Mouse (Mus musculus) left cerebral cortex, adult 11 months (tissue): ENCODE results near the gene Agap1.

Experiments
- DNase-seq: peaks from one replicate; pipeline ENCODE4 v3.0.0; 2022; ENCODE audit warnings: low spot score

Gene Agap1

DNA sequence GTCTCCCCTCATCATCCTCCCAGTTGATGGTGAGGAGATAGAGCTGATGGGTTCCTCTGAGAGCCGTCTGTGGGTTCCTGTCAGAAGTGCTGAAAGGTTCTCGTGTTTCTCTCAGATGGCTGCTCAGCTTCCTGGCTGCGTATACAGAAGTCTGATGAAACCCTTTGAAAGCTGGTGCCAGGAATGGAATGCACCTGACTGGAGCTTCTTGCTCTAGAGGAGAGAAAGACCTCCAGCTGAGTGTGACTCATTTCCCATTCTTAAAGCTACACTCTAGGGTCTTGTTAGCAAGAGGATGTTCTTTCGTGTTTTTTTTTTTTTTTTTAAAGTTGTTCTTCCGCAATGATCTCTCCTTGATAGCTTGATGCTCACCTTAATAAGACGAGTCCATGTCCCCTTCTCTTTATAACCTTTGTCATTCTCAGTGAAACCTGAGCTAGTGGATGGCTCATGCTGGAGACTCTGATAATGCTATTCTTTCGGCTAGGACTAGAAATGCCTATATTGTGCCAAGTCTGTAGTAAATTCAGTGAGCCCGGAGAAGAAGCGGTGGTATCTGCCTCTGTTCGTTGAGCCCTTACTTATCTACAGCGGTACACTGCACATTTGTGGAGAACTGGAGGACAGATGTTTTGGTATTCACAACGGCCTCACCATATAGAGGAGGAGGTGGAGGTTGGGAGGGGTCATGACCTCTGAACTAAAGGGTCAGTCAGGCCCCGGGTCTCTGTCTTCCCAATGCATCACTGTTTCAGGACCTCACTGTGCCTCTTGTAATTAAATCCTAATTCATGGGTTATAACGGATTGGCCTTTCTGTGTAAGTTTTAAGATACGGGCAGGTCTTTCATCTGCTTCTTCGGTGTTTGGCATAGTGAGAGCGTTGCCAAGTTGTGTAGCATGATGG lies 2.8 kb downstream of the Agap1 start:
- no peak for DNase-seq

DNA sequence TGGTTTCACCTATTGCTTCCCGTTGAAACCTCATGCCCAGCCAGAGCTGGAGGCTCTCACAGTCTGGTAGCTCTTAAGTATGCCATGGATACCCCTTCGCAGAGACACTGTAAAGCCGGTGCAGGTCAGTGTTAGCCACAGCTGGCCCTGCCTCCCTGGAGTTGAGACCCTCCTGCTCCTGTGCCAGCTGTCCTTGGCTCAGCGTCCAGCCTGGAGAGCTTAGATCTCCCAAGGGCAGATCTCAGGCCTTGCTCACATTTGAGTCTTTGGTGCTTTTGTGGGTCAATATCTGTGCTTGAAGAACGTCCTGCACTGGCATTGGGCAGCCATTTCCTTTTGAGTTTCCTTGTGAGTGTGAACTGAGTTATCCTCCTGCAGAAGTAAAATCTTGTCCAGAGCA lies 7.3 kb downstream of the Agap1 start:
- DNase-seq: no peak

DNA sequence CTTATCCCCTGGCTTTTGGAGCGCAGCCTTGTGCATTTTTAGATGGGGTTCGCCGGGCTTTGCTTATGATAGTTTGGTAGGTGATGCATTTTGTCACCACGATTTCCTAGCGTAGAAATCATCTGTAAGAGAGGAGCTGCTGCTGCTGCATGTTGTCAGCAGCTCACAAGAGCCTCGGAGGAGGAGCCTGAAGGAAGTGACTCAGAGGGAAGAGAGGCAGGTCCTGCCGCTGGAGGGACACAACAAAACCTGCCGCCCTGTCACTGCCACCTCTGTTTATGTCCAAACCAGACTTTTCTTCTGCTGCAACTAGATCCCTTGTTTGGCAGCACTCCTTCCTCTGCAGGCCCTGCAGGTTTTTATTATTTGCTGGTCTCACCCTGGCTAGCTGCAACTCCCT lies 8.5 kb downstream of the Agap1 start:
- no peak for DNase-seq

DNA sequence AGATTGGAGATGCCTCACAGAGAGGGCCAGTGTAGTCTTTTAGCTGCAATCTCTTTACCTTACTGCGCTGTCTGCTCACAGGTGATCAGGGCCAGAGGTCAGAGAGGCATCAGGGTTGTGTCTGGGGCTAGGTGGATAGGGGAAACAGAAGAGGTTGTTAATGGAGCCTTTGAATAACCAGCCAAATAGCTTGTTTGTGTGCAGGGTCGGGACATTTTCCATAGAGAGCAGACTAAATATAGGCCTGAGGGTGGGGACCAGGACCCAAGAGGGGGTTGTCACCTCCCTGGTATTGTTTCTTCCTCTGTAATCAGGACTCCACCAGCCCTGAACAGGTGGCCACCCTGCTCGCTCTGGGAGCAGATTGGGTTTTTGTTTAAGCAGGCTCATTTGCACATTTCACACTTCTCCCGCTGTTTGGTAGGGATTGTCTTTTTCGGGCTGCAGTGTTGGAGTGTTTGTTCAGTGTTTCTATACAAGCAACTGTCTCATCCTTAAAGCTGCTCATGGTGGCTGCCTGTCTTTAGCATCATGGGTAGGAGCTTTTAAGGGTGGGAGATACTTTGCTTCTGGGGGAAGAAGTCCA lies 10.9 kb downstream of the Agap1 start:
- DNase-seq: no peak

DNA sequence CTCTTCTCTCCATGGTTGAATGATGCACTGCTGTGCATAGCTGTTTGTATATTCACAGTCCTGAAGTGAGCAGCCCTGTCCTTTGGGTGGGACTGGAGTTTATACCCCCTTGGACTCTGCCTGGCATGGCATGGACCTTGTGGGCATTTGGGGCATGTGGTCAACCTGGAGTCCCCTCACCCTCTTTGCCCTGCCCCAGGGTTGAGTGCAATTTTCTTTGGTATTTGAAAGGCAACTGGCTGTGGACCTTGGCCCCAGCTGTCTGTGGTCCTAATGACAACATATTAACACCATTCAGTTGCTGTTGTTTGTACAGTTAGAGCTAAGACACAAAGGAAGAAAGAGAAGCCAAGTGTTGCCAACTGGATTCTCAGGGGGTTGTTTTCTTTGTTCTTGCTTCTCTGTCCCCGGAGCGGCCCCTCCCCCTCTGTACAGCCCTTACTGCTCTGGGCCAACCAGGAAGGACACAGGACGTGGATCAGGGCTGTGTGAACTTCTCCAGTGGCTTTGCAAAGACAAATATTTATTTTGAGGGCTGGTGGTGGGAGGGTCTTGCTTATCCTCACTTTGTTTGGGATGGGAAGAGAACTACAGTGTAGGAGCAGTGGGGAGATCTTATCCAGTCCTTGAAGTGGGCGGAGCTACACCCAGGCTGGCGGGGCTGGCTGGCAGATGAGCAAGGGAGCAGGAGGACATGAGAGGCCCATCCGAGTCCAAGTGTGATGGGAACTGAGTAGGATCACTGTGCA lies 12.9 kb downstream of the Agap1 start:
- DNase-seq: no peak

DNA sequence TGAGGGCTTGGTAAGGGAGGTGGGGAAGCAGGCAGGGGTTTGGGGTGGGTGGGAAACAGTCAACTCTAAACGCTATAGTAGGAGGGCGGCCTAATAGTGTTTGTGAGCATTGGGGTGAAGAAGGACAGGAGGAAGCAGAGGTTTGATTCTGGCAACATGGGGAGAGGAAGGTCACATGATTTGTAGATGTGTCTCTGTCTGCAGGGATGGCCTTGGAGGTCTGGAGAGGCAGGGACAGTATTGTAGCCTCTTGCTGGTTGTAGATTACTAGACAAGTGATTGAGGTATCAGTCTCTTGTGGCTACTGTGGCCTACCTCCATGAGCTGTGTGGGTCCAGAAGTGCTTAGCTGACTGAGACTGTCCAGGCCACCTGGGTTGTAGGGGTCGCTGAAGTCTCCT lies 13.5 kb downstream of the Agap1 start:
- DNase-seq: no peak

DNA sequence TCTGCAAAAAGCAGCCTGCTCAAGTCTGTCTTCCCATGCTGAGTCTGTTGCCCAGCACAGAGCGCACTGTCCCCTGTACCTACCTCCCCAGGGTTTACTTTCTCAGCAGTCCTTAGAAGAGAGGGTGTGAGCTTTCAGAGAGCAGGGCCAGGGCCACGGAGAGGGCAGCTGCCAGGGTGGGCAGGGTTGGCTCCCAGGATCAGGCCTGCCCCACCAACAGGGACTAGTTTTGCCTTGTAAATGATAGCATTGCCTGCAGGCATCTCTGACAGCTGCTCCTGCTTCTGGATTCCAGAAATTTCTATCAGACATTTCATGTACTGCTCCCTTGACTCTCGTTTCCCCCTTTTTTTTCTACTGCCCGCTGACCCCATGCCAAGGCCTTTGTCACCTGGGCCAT lies 16.8 kb downstream of the Agap1 start:
- no peak for DNase-seq

DNA sequence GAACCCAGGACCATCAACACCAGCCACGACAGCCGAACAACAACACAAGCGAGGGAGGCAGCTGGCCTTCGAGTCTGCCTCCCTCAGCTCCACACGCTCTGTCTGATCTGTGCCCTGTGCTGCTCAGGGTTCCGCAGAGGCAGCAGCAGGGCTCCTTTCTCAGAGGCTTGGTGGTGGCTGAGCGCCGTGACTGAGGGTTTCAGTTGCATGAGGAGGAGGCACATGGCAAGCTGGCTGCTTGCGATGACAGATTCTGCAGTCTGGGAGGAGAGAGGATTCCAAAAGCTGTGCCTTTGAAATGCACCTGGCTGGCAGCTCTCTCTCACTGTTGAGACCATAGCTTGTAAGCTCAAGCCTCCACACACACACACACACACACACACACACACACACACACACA lies 17.3 kb downstream of the Agap1 start:
- no peak for DNase-seq

DNA sequence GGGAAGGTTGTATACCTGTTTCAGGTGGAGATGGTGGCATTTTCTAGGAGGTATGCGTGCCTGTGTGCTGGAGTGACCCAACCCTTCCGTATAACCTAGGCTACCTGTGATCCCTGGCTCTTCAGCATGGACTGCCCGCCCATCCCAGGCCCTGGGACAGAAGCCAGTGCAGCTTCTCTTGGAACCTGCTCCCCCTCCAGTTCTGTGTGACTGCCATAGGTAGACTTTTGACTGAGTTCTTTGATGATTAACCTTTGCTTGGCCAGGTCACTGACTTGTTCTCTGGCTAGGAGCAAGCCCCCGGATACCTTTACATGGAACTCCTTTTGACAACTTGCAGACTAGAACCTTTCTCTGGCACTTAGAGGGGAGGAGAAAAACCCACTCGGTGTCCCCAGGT lies 19.3 kb downstream of the Agap1 start:
- DNase-seq: no peak

DNA sequence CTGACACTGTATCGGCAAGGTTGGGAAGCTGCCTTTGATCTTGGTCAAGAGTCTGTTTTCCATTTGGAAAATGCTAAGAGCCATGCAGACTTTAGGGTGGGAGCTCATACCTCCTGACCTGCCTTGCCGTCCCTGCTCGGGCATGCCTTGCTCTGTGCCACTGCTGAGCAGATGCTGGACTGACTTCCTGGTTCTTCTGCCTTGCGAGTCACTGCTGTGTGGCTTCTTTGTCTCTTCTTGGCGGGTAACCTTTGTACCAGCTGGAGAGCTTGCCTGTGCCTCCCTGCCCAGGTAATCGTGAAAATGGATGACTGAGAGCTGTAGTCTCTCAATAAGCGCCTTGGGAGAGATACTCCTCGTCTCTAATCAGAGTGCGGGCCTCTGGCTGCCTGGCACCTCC lies 20.2 kb downstream of the Agap1 start:
- no peak for DNase-seq

DNA sequence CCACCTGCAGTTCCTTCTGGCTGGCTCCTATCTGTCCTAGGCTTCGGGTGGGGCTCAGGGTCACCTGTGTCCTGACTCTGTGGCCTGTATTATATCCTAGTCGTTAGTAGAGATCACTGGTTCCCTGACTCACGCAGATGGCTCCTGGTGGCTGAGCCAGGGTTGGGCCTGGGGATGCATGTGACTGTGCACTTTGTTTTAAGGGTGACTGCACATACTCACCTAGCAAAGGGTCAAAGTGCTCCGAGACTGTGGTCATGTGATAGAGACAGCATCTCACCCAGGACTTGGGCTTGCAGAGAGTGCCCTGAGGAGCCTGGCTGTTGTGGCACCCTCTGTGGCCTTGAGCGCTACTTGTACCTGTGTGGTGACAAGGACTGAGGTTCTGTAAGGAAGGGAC lies 22.4 kb downstream of the Agap1 start:
- no peak for DNase-seq

DNA sequence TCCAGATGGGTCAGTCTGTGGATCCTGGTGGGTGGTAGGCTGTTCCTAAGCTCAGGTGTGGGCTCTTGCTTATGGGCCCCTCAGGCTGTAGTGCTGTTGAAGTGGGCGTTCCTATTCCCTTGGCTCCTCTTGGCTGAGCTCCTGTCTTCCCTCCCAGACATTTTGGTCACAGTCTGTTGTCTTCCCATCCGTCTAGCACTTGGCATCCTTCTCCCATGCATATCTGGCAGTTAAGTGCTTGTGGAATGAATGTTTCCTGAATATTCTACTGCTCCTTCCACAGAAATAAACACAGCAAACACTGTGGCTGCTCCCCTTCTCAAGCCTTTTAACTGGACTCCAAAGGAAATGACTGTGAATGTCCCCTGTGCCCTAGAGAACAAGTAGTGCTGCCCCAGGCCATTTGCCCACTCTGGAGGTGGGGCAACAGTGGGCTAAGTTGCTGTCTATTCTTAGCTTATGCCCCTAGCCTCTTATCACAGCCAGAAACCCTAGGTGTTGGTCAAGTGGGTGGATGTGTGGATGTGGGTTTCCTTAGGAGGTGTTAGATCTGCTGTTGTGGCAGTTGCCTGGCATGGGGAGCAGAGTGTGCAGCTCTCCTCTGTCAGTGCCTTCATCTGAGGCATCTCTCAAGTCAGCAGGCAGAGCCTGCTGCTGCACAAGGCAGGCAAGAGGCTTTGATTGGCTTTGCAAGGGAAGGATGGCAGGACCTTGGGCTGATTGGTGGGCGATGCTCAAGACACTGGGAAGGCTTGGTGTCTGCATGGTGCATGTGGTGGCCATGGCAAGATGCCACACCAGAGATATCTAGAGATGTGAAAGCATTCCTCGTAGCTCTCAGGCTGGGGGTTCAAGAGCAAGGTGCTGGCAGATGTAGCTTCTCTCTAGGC lies 24.2 kb downstream of the Agap1 start:
- no peak for DNase-seq

DNA sequence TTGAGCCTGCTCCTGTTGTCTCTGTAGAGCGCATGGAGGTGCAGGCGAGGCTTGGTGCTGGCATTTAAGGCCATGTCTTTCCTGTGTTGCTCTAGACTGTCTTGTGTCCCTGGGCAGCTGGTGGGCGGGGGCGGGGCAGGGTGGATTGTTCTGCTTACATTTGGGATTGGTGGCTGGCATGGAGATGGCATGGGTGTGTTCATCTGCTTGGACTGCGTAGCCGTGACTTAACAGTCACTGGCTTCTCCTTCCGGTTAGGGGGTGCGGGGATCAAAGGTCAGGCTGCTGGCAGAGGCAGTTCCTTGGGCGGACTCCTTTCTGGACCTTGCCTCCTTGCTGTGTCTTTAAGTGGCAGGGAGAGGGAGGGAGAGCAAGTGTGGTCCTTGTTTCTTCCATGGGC lies 26.5 kb downstream of the Agap1 start:
- DNase-seq: no peak

DNA sequence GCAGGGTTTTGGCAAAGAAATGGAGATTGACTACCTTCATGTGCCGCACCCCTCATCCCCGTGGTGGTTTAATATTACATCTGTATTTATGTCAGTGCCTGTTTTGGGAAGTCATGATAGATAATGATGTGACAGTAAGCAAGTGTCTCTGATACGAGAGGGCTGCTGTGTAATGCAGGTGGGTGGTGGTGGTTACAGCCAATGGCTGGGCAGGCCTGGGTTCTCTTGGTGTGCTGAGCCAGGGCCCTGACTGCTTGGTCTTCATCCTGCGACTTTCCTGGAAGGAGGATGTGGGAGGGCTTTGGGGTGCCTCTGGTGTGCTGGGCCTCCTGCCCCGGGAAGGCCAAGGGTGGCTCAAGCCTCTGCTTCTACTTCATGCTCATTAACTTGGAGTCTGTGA lies 28.2 kb downstream of the Agap1 start:
- no peak for DNase-seq

DNA sequence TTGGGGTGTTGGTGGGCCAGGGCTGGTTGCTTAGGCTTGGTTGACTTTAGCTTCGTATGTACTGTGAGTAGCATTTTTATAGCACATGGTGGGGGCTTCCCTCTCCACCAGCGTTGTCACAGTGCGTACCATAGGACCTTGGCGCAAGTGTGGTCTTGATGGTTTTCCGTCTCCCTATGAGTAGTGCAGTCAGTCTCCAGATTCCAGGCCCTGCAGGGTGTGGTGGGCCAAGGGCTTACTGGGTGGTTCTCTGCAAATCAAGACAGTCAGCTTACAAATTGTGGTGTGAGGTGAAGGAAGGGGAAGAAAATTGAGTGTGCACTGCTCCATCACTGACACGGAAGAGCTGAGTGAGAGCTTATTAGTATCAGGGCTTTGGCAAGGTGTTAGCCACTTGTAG lies 32.3 kb downstream of the Agap1 start:
- DNase-seq: no peak

DNA sequence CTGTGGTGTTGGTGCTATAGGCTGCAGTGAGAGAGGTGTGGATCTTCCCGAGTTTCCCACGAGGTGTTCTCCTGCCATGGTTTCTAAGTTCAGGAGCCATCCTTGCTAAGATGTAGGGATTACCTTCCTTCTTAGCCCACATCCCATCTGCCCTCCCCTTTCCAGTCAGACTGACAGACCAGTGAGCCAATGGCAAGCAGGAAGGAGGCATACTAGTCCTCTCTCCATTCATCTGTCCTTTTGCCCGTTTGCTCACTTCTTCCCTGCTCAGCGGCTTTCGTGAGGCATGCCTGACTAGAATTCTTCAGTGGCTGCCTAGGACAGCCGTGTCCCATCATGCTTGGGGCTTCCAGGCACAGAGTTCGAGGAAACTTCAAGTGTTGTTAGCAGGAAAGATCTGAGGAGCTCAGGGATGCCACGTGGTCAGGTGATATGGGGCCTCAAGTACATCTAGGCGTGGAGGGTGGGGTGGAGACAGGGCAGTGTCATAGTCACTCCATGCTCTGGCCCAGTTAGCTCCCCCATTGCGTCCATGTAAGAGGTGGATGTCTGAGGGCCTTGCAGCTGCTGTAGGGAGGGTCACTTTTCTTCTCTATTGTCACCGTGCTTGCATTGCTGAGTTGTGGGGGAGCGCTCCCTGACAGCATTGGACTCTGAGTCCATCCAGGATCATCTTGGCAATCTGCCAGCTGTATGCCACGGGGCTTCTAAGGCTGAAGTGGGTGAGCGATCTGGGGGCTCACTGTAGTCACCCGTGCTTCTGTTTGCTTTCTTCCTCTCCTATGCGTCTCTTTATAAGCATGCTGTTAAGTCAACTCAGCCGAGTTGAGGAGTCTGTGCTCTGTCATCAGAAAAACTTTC lies 34.7 kb downstream of the Agap1 start:
- no peak for DNase-seq

DNA sequence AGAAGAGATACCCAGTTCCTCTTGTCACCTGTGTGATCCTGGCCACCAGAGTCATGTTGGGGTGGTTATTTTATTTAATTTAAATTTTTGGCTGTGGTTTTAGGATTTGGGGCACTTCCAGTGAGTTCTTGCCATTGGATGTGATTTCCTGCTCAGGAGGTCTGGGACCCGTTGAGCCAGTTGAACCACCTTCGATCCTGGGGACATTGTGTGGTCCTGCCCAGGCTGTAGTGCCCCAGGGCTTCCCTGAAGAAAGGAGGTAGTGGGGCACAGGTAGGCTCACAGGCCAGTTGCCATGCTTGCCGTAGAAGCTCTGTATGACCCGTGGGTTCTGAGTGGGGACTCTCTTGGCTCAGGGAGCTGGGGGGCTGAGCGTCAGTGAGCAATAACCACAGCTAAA lies 38.6 kb downstream of the Agap1 start:
- no peak for DNase-seq

DNA sequence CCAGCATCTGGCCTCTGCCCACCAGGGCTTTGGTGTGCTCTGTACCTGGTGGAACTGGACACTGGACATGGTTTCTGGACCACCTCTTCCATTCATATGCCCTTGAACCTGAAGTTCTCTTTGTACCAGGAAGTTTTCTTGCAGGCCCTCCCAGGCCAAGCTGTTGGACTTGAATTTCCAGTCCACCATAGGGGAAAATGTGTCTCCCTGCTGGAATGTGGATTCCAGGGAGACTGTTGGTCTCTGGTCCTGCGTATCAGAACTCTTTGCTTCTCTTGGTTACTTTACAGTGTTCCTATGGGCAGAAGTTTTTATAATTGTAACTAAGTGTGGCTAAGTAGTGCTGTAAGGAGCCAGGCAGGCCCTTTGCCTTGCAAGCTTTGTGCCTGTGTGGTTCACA lies 40.2 kb downstream of the Agap1 start:
- DNase-seq: no peak

DNA sequence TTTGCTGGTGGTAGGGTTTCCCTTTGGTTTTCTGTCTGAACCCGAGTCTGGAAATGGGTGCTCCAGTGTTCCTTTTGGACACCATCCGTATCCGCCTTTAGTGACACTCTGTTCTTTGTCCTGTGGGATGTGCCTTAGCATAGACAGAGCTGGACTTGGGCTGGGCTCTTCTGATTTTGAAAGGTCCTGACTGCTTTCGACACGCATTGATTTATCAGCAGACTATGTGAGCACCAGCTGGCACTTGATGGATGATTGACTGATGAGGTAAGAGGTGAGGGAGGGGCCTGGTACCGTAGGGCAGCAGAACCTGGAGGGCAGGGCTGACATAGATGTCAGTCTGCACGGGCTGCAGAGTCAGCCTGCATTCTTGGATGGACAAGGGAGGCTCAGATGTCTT lies 41.6 kb downstream of the Agap1 start:
- no peak for DNase-seq

DNA sequence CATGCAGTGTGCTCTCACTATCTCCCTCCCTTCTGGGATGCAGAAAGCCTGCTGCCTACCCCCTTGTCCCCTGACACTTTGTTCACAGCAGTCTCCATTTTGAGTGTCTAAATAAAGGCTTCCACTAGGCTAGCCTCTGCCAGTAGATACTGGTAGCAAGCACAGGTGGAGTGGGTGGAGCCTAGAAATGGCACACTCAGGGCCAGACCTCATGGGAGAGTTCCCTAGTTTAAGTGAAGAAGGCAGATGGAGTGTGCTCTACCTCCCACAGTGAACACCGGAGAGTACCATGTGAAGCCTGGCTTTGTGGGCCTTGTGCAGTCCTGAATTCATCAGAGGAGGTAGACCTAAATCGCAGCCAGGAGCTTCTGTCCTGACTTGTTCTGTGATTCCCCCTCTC lies 46.3 kb downstream of the Agap1 start:
- DNase-seq: no peak

DNA sequence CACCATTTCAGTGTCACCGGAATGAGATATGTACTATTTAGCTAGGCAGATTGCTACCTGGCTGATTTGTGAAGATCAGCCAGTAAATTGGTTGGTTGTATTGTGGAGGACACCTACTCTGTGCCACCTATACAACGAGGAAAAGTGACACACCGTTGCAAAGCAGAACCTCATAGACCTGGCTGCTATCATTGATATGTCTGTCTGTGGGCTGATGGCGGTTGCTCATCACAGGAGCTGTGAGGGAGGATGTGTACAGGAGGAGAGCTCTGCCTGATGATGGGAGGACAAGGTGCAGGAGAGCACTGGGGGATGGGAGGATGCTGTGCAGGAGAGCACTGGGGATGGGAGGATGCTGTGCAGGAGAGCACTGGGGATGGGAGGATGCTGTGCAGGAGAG lies 46.7 kb downstream of the Agap1 start:
- DNase-seq: no peak
